Mouse (Mus musculus) embryo, embryonic 9.5 days (tissue): ENCODE data around the gene Ubiad1.

Experiments
- DNase-seq: peaks from one replicate; pipeline ENCODE4 v3.0.0-alpha.2; 2017; ENCODE audit errors: extremely low spot score

Ubiad1 gene

DNA sequence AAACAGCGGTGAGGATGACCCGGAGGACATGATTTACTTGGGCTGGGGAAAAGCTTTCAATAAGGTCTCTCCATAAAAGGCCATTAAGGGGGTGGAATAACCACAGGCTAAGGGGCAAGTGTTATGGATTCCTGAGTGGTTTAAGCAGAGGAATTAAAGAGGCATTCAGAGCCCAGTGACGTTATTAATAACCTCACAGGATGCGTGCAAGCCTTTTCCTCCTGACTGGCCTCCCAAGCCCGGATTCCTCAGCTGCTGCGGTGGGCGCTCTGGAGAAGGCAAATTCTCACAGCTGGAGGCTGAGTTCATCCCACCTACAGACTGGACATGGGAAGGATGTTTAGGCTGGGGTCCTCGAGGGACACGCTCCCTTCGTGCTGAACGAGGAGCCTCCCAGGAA lies 39.8 kb downstream of the Ubiad1 start:
- no peak for DNase-seq

DNA sequence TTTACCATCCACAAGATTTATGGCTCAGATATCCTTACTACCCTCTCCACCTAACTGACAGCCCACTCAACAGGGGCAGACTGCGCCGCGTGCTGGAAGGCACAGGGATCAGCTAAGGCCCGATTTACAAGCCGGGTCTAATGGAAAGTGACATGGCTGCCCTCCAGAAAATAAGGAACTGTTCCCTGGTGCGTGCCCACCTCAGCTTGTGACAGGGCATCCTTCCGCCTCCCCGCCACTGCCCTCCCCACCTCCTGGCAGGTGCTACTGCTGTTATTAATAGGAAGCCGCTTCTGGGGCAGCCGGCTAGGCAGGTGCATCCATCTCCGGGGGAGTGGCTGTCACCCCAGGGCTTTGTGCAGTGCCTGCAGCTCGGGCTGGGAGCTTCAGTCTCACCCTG lies 41.2 kb downstream of the Ubiad1 start:
- no peak for DNase-seq

- DNase-seq, result no peak
Observed at GRCm38 (mm10) chr4:148399437-148400094, 45.0 kb downstream of the Ubiad1 start.

DNA sequence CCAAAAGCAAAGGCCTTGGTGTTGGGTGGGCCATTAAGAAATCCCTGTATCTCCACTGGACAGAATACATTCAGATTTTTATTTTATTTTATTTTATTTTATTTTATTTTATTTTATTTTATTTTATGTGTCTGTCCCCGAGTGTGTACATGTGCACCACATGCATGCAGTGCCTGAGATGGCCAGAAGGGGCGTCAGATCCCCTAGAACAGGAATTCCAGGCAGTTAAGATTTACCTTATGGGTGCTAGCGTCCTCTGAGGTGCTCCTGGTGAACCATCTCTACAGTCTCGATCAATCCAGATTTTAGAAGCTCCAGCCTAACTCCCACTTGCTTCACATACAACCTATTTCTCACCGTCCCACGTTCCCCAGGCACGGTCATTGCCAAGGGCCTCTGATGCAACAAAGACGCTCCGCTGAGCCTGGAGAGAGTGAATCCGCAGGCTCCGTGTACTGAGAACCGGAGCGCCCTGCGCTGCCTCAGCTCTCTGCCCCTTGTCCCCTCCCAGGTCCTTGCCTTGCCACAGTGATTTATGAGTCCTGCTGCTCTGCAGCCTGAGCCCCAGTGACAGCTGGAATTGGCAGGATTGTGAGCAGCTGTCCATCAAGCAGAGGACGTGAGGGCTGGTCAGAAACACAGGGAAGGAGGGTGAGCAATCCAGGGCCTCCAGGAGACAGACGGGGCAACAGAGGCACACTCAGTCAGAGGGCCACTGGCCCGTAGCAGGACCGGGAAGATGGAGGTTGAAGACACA lies 46.9 kb downstream of the Ubiad1 start:
- DNase-seq, result no peak

- DNase-seq, result no peak
Observed at GRCm38 (mm10) chr4:148397113-148397512, 47.5 kb downstream of the Ubiad1 start.

DNA sequence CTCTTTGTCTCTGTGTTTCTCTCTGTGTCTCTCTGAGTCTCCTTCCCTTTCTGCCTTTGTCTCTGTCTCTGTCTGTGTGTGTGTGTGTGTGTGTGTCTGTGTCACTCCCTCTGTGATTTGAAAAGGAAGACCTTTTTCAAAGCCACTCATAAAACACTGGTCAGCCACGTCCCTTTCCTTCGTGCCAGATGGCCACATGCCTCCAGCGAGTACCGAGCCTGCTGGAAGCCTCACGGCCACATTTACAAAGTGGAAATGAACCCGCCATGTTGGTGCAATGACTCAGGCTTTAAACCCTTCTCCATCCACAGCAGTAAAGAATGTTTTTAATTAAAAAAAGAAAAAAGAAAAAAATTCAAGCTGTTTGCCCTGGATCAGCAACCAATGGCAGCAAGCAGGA lies 48.7 kb downstream of the Ubiad1 start:
- DNase-seq, result no peak

- no peak for DNase-seq
Observed at GRCm38 (mm10) chr4:148395198-148395597, 49.4 kb downstream of the Ubiad1 start.

DNA sequence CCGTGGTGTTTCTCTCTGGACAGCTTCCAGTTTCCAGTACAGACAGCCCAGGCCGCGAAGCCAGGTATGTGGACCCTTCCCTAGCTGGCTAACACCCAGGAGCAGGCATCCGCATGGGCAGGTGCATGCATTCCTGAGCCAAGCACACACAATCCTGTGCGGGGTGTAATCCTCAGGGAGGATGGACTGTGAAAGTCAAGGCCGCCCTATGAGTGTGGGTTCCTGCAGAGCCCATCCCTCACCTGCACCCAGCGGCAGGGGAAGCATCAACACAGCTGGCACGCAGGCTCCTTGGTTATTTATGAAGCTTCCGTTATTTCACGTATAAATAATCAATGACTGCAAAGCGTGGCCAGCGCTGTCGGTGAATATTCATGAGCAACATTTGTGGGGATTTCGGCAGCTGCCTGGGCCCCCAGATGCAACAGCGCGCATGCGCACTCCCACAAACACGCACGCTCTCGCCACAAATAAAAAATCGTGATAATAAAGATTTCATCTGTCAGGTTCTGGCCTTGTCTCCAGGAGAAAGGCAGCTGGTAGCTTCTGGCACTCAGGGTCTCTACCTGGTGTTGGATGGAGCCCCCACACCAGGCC lies 52.8 kb downstream of the Ubiad1 start:
- no peak for DNase-seq

DNA sequence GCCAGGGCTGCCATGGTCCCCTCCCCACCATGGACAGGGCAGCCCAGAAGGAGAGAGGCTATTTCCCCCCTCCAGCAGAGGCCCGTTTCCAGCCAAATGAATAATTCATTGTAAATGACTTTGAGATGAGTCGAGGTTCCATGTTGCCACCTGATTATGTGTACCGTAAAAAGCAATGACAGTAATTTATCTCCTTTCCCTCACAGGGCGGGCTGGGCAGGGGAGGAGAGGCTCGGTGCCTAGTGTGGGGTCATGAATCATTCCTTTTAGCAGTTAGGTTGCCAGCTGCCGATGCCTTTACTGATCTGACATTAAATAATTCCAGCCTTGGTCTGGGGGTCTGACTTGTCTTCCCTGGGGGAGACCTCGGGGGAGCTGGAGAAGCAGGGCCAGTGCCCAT lies 54.9 kb downstream of the Ubiad1 start:
- DNase-seq, result no peak

DNA sequence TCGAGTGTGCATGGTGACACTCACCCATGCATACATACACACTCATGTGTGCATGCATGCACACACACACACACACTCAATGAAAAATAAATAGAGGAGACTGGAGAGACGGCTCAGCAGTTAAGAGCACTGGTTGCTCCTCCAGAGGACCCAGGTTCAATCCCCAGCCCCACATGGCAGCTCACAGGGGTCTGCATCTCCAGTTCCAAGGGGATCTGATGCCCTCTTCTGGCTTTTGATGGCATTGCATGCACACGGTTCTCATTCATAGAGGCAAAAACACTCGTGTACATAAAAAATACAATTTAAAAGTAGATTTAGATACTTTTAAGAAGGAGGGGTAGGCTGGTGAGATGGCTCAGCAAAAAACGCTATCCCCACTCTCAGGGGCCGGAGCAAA lies 55.5 kb downstream of the Ubiad1 start:
- no peak for DNase-seq

GRCm38 (mm10) chr4:148385269-148385668 lies 59.3 kb downstream of the Ubiad1 start:
- no peak for DNase-seq
